Mouse (Mus musculus) forebrain, embryonic 14.5 days (tissue): ENCODE measurements around the gene 1700010B08Rik. TPM values are rescaled to one million over a fixed set of nuclear protein-coding genes. Genes with fewer than 3 reads are reported as not detected.

Source experiments
- ATAC-seq: fragments of 200-750 bp; cut with Nextera tagmentation; 2 replicates; pipeline ENCODE4 v1.8.0; 2017; ENCODE audit warnings: mild to moderate bottlenecking, moderate library complexity
- DNase-seq: peaks from one replicate; pipeline ENCODE4 v3.0.0-alpha.2; 2015; ENCODE audit warnings: low spot score
- H3K27ac ChIP-seq: fragments of 300-500 bp; sonication (generic); 2 replicates; pipeline ENCODE4 v1.5.1; 2014; ENCODE audit warnings: low read depth, mild to moderate bottlenecking, control low read depth, low read length, moderate library complexity
- H3K27me3 ChIP-seq: fragments of 300-500 bp; sonication (generic); replicated peaks from 2 replicates; pipeline ENCODE4 v1.6.1; 2014; ENCODE audit warnings: low read length, control low read depth, mixed read lengths; ENCODE audit not compliant: control insufficient read depth, insufficient read depth
- H3K36me3 ChIP-seq: fragments of 300-500 bp; sonication (generic); 2 replicates; pipeline ENCODE4 v1.6.1; 2014; ENCODE audit warnings: low read length, control low read depth; ENCODE audit not compliant: control insufficient read depth, insufficient read depth
- H3K4me1 ChIP-seq: fragments of 300-500 bp; sonication (generic); 2 replicates; pipeline ENCODE4 v1.6.1; 2014; ENCODE audit warnings: antibody characterized with exemption, low read length, control low read depth; ENCODE audit not compliant: control insufficient read depth, insufficient read depth
- H3K4me2 ChIP-seq: fragments of 300-500 bp; sonication (generic); 2 replicates; pipeline ENCODE4 v1.6.1; 2014; ENCODE audit warnings: mild to moderate bottlenecking, control low read depth, low read length
- H3K4me3 ChIP-seq: fragments of 300-500 bp; sonication (generic); 2 replicates; pipeline ENCODE4 v1.5.1; 2014; ENCODE audit warnings: low read depth, low read length, control low read depth
- H3K9ac ChIP-seq: fragments of 300-500 bp; sonication (generic); 2 replicates; pipeline ENCODE4 v1.6.1; 2014; ENCODE audit warnings: mild to moderate bottlenecking, low read length, control low read depth, moderate library complexity
- H3K9me3 ChIP-seq: fragments of 300-500 bp; sonication (generic); replicated peaks from 2 replicates; pipeline ENCODE4 v1.6.1; 2016; ENCODE audit warnings: low read length, control low read depth, mixed read lengths; ENCODE audit not compliant: control insufficient read depth
- whole genome bisulfite sequencing: fragments of 180-500 bp; shearing (Covaris S2); extraction: QIAGEN DNeasy Blood & Tissue Kit; methylation state at CpG from one replicate; pipeline ENCODE4 v1.1.7; 2014; 5-methylcytosine and 5-hydroxymethylcytosine counted together
- polyA plus RNA-seq: library from polyadenylated mRNA; unstranded; fragments of >200 nt; fragmentation: Nextera tagmentation; extraction: Ambion mirVana; gene quantifications from 2 replicates; pipeline ENCODE4 v1.2.1, GENCODE M21; 2014

The 1700010B08Rik gene
- polyA plus RNA-seq, 1 experiment from 2014 or later: not detected

DNA sequence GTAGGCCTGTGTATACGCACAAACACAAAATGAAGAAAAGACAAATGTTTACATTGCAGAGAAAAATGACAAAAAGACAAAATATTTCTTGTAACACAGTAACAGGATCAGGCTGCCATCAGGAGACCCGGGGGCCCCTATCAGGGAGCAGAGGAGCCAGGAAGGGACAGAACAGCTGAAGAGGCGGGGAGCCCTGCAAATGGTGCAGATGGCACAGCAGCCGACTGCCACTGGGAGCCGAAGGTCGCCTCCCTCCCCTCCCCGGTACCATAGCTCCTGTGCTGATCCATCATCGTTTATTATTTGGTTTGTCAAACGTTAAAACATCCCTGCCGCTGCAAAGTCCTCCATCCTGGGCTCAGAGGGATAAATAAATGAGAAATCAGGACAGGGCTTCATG, 6.6 kb upstream of the 1700010B08Rik start:
- Histone ChIP-seq H3K4me1 (no peaks in the 10 kb centered on the region; the same call in 1 of the 2 replicates), H3K9ac (no peak overlapping the region), H3K4me2 (no peak overlapping the region), H3K4me3 (no peak overlapping the region), H3K36me3 (no peaks in the 10 kb centered on the region), H3K9me3 (no peaks in the 10 kb centered on the region), H3K27ac (no peak overlapping the region), H3K27me3 (no peaks in the 10 kb centered on the region)
- WGBS: 59% methylated on average over 10 of the region's 10 CpGs
- ATAC-seq (no peak), DNase-seq (no peak)

DNA sequence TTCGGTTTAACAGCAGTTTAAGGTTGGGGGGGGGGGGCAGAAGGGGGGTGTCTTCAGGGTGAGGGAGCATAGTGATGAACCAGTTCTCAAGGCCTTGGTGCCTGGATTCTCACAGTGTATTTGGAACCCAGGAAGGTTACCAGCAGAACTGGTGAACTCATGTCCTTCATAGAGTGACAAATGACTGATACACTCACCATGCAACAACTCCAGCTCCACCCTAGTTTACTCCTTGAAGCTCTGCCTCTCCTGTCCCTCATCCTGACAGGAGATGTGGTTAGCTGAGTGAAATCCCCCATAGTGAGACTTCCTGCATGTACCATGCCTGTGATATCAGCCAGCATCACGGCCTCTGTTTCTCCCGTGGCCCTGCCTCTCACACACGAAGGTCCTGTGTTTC, 6.0 kb upstream of the 1700010B08Rik start:
- Histone ChIP-seq H3K9ac (no peak overlapping the region), H3K9me3 (no peaks in the 10 kb centered on the region), H3K4me1 (no peaks in the 10 kb centered on the region; the same call in 1 of the 2 replicates), H3K27me3 (no peaks in the 10 kb centered on the region), H3K27ac (no peak overlapping the region), H3K36me3 (no peaks in the 10 kb centered on the region), H3K4me3 (no peak overlapping the region), H3K4me2 (no peak overlapping the region)
- DNase-seq (no peak), ATAC-seq (no peak)
- WGBS: 78% methylated on average over 4 of the region's 4 CpGs

DNA sequence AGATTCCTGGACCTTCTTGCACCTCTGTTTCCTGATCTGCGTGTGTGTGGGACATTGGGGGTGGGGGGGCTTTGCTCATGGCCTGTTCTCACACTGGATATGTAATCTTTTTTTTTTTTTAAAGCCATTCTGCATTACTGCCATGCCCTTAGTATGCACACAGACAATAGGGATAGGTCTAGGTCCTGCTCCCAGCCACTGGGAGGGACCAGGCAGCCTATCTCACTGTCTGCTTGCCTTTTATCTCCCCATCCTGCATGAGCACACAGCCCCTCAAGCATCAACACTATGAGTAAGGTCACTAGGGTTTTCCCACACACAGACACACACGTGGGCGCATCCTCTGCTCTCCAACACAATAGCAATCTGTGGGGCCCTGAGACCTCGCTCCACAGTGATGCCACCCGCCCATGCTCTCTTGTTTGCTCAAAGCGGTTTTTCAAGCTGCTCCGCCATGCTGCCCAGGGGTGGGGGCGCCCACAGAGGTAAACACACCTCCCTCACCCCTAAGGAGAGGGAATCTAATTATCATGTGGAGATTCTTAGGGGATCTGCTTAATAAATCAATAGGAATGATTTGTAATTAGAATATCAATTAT, 4.5 kb upstream of the 1700010B08Rik start:
- Histone ChIP-seq H3K27me3 (no peaks in the 10 kb centered on the region), H3K9ac (no peak overlapping the region), H3K27ac (no peak overlapping the region), H3K4me2 (no peak overlapping the region), H3K36me3 (no peaks in the 10 kb centered on the region), H3K9me3 (no peaks in the 10 kb centered on the region), H3K4me1 (no peaks in the 10 kb centered on the region; the same call in 1 of the 2 replicates), H3K4me3 (no peak overlapping the region)
- DNase-seq (no peak), ATAC-seq (peak; percentile 22; the same call in 1 of the 2 replicates)
- WGBS: 44% methylated on average over 8 of the region's 8 CpGs

DNA sequence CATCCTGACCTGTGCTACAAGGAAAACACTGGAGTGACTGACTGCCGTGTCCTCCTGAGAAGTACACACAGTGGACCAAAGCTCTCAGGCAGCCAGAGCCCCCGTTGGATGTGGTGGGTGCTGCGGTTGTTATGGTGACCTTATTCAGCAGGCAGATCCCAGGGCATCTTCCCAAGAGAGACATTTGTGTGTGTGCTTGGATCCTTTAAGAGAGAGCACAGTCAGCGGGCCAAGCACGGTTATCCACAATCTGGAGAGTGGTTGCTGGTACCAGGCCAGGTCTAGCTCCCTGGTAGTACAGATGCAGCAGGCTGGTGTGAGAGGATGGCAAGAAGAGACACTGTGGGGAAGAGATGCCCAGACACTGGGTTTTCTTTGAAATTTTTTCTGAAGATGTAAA, 2.2 kb upstream of the 1700010B08Rik start:
- H3K4me1 ChIP-seq: no peaks in the 10 kb centered on the region; the same call in 1 of the 2 replicates
- no peak overlapping the region for H3K27ac ChIP-seq
- H3K36me3 ChIP-seq: no peaks in the 10 kb centered on the region
- DNase-seq: no peak
- H3K4me3 ChIP-seq: no peak overlapping the region
- H3K9me3 ChIP-seq: no peaks in the 10 kb centered on the region
- H3K4me2 ChIP-seq: no peak overlapping the region
- ATAC-seq: no peak
- no peak overlapping the region for H3K9ac ChIP-seq
- no peaks in the 10 kb centered on the region for H3K27me3 ChIP-seq
- WGBS: 91% methylated on average over 5 of the region's 5 CpGs

DNA sequence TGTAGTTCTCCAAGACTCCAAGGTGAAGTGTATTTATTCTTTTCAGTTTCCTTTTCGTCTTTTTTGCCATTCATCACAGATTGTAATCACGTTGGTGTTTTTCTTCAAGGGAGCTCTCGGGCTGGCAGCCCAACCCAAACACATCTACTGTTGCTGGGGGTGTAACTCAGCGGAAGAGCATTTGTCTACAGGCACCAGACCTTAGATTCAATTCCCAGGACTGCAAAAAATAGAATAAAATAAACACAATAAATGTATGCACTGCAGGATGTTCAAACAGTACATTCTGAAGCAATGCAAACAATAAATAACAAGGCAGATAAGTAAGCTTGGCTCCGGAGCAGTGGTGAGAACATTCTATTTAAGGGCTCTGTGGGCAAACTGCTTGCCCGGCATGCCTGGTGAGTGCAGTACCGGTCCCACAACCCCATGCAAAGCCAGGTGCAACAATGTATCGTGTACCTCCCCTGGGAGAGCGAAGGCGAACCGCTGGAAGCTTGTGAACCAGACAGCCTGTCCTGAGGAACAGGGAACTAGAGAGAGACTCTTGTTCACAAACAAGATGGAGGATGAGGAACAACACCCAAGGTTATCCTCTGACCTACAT, 3.1 kb downstream of the 1700010B08Rik start:
- no peaks in the 10 kb centered on the region for H3K36me3 ChIP-seq
- DNase-seq (no peak), ATAC-seq (no peak)
- H3K9me3 ChIP-seq: no peaks in the 10 kb centered on the region
- no peak overlapping the region for H3K4me2 ChIP-seq
- H3K27me3 ChIP-seq: no peaks in the 10 kb centered on the region
- no peak overlapping the region for H3K4me3 ChIP-seq
- 79% methylated on average over 11 of the region's 11 CpGs for WGBS
- H3K9ac ChIP-seq: no peak overlapping the region
- H3K4me1 ChIP-seq: no peaks in the 10 kb centered on the region
- H3K27ac ChIP-seq: no peak overlapping the region

DNA sequence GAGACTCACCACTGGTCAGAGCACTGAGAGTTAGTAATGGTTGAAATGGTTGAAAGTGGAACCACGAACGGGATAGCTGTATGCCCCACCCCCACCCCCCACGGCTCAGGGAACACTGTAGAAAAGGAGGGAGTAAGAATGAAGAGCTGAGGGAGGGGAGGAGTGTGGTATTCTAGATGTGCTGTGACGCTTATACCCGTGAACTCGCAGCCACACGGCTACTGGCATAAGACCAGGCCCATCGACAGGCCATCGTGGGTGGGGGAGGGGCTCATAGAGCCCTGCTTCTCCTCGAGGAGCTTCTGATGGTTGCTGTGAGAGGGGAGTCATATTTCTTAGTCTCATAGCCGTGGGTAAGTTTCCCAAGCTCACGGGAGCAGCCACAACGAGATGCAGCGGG, 5.2 kb downstream of the 1700010B08Rik start:
- DNase-seq (no peak), ATAC-seq (no peak)
- Histone ChIP-seq H3K9me3 (no peaks in the 10 kb centered on the region), H3K4me2 (no peak overlapping the region), H3K36me3 (no peaks in the 10 kb centered on the region), H3K9ac (no peak overlapping the region), H3K27ac (no peak overlapping the region), H3K4me3 (no peak overlapping the region), H3K27me3 (no peaks in the 10 kb centered on the region), H3K4me1 (no peaks in the 10 kb centered on the region)
- WGBS: 54% methylated on average over 14 of the region's 14 CpGs

DNA sequence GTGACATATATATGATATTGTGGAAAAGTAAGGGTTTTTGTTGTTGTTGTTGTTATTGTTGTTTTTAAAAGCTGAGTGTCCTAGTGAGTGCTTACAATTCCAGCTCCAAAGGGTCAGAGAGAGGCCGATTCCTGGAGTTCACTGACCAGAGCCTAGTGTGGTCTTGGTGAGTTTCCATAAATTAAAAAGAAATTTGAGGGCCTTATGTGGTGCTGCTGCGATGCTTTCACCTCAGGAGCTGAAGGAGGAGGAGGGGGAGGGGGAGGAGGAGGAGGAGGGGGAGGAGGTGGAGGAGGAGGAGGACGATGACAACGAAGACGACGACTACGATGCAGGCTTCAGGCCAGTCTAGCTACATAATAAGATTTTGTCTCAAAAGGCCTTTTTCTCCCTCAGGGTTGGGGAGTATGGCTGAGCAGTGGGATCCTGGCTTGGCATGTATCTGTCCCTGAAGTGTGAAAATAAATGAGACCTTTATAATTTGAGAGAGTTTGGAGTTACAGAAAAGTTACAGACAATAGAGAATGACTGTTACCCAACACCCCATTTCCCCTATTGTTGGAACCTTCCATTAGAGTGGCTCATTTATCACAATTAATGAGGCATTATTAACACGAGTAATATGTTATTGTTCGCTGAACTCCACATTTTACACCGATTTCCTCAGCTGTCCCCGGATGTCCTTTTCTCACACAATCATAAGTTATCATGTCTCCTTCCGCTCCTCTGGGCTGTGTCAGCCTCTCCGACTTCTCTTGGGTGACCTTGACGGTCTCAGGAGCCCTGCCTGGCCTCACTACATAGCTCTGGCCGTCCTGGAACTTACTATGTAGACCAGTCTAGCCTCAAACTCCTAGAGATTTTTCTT, 6.0 kb downstream of the 1700010B08Rik start:
- Histone ChIP-seq H3K36me3 (no peaks in the 10 kb centered on the region), H3K9me3 (no peaks in the 10 kb centered on the region), H3K9ac (no peak overlapping the region), H3K4me1 (0 out of 2 replicates have a peak, but pooled peaks cover under 1% of the 10 kb centered on the region), H3K4me2 (no peak overlapping the region), H3K27ac (no peak overlapping the region), H3K4me3 (no peak overlapping the region), H3K27me3 (no peaks in the 10 kb centered on the region)
- ATAC-seq (no peak), DNase-seq (no peak)
- 57% methylated on average over 15 of the region's 15 CpGs for WGBS

DNA sequence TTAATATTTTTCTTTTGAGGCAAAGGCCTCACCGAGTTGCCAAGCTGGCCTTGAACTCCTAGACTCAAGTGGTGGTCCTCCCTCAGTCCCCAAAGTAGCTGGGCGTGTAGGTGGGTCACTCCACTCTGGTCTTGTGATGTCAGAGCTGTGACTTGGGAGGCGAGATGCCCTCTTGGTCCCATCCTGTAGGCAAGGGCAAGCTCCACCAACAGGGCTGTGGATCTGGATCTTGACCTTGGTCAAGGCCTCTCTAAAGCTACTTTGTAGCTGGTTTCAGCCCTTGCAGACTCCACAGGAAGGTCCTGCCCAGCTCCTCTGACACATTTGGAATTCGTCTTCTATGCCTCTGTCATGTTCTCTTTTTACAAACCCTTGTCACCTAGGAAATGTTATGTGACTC, 6.6 kb downstream of the 1700010B08Rik start:
- 86% methylated on average over 4 of the region's 4 CpGs for WGBS
- no peak overlapping the region for H3K4me2 ChIP-seq

More for the DNA sequence above, 6.6 kb downstream of the 1700010B08Rik start:
- Histone ChIP-seq H3K9me3 (no peaks in the 10 kb centered on the region), H3K4me3 (no peak overlapping the region), H3K27me3 (no peaks in the 10 kb centered on the region), H3K9ac (no peak overlapping the region), H3K27ac (no peak overlapping the region), H3K4me1 (peaks cover 5% of the 10 kb centered on the region; the same call in 1 of the 2 replicates), H3K36me3 (no peaks in the 10 kb centered on the region)
- DNase-seq (no peak), ATAC-seq (no peak)
